Mouse (Mus musculus) 416B (cell line): Measurements from ENCODE around the gene Sec11a.
"Not testable (repeated sequence)": the region's sequence is repeated elsewhere in the genome, so short reads cannot be mapped to it uniquely, and the experiment has no call there.

Experiments used
- DNase-seq: peaks from one replicate; pipeline ENCODE4 v3.0.0; 2011; ENCODE audit warnings: low read depth

Sec11a gene

DNA sequence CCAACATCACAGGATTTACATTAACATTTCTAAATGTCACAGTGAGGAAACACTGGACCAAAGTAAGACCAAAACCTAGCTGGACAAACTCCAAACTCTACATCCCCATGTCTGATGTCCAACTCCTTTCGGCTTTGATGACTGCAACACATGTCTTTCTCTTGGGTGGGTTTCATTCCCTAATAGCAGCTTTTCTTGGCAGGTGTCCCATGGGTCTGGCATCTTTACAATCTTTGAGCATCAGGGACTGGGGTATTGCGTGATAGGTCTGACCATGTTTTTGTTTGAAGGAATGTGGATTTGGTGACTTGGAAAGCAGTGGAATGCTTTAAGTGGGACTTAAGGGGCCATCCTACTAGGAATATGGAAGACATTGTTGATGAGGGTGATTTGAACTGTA, 9.3 kb upstream of the Sec11a start:
- DNase-seq, result no peak

DNA sequence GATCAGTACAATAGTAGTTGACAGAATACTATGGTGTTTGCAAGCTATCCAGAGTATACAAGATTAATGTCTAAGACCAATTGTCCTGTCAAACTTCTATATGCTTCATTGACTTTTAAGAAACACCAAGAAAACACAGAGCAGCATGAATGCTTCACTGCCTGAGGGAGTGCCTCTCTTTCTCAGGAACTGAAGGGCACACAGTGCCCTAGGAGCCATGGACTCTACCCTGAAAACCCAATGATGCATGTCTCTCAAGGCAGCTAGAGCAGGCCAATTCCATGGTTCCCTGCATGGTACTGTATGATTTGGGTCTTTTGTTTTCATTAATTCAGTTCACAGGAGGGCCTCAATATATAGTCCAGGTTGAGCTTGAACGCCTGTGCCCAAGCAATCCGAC, 6.7 kb upstream of the Sec11a start:
- DNase-seq, result no peak

DNA sequence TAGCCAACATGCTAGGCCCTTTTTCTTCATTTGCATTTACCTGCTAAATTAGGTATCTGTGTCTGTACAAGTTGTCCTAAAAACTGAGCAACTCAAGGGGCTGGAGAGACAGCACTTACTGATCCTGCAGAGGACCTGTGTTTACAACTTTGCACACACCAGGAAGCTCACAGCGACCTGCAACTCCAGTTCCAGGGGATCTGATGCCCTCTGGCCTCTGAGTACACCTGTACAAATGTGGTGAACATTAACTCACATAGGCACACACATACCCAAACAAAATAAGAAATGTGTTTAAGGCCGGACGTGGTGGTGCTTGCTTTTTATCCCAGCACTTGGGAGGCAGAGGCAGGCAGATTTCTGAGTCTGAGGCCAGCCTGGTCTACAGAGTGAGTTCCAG, 4.6 kb upstream of the Sec11a start:
- no peak for DNase-seq

DNA sequence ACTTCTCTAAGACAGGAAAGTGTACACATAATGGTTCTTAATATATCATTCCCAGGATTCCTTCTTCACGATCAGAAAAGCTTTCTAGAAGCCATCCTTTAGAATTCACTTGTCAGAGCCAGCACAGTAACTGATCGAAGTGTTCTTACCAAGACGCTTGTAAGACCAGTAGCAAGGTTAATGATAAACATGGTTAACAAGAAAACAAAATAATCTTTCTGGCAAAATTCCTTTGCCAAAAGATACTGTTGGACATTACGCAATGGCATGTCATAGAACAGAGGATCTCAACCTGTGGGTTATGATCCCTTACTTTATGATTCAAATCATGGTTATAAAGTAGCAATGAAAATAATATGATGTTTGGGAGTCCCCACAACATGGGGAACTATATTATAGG, 3.9 kb upstream of the Sec11a start:
- no peak for DNase-seq

DNA sequence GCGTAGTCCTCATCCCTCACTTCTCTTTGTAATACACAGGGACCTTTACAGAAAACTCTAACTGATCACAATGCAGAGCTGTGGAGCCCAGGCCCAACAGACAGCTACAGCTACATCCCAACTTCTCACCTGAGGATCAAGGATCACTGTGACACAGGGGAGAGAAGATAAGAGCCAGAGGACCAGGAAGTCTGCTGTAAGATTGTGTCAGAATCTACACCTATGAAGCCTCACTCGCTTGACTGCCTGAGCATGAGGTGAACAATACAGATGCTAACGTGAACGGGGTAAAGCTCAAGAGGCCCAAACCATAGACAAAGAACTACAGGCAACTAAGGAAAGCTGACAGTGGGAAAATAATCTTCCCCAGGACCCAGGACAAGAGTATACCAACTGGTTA, 7.8 kb downstream of the Sec11a start:
- no peak for DNase-seq

DNA sequence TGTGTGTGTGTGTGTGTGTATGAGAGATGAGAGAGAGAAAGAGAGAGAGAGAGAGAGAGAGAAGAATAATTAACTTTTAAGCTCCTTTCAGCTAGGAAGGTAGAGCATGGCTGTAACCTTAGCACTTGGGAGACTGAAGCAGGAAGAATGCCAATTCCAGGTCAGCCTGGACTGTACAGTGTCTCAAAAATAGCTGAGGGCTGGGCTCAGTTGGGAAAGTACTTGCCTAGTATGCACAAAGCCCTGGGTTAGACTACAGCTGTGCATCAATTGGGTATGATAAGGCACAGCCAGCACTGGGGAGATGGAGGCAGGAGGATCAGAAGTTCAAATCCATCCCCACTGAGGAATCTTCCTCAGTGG, 10.3 kb downstream of the Sec11a start:
- DNase-seq, result not testable (repeated sequence)

DNA sequence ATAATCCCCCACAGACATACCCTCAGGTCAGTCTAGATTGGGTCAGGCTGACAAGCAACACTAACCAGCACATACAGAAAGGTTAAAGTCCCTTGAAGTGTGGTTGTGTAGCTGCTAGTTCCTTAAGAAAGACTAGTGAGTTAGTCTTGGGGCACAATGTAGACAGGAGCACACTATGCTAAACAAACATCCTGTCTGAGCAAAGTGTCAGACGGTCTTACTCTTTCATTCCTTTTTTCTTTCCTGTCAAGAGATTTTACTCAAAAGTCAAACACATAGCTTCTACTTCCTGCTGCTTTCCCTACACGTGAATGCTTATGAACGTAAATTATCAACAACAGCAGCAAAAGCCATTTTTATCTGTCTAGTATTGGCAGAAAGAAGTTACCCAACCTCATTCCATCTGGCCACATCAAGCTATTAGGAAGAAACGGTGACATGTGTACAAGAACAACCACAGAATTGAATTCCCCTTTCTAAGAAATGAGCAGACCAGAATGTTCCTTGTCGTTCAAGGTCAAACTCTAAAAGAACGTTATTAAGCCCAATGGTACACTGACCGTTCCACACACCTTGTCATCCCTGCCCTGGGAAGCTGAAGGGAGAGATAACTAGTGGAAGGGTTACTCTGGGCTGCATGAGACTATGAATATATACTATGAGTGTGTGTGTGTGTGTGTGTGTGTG, 10.8 kb downstream of the Sec11a start:
- DNase-seq, result peak; percentile 35

DNA sequence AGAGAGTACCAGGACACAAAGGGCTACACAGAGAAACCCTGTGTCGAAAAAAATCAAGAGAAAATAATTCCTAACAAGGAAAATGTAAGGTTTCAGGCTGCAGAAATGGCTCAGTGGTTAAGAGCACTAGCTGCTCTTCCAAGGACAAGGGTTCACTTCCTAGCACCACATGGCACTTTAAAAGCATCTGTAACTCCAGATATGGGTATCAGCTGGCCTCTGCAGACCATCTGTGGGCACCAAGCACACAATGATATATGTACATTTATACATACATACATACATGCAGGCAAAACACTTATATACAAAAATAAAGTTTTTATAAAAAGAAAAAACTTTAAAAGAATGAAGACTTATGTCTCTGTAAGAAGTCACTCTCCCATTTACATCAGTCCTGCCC, 11.7 kb downstream of the Sec11a start:
- DNase-seq, result no peak

DNA sequence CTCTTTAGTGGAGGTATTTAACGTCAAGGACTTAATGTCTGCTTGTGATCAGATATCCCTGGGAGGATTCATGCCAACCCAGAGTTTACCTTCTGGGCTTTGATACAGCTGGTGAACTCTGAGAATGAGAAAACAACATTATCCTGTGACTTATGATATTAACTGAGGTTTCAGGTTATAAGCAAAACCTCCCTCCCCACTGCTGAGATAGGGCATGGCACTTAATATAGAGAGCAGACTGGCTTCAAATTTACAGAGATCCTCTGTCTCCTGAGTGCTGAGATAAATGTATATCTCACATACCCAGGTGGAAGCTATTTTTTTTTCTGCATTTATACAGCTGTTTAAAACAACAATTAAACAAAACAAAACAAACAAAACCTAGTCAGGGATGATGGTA, 14.8 kb downstream of the Sec11a start:
- no peak for DNase-seq

DNA sequence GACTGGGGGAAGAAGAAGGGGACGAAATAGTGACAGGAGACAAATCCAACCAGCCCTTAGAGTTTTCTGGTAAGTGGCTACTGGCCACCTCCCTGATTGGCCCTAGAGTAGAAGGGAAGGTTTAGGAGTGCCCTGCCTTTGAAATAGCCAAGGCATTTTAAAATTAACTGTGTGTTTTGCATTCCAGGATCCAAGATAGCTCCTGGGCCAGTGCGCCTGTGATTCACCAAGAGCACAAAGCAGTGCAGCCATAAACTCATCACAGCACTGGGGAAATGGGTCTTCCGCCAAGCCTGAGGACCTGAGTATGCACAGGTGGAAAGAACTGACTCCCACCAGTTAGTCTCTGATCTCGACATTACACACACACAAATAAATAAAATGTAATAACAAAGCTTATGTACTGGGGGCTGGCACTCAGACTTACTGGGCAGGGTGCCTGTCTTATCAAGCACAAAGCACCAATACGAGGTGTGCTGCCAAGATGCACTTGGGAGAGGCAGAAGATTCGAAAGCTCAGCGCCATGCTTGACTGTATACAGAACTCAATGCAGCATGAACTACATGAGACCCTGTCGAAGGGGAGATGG, 15.9 kb downstream of the Sec11a start:
- DNase-seq, result no peak

DNA sequence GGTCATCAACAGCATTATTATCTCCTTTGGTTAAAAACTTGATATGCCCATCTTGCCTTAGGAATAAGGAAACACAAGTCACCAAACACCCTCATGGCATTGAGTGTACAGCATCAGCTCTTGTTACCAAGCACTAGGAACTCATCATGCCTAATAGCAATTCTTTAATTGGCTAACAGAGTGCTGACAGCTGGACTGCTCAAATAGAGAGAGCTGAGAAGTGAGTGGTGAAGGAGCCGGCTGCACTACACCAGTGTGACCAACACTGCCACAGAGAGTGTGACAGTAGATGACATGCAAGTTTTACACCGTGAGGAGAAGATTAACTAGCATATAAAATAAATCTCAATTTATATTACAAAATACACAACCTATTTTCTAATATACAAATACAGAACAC, 24.4 kb downstream of the Sec11a start:
- no peak for DNase-seq

DNA sequence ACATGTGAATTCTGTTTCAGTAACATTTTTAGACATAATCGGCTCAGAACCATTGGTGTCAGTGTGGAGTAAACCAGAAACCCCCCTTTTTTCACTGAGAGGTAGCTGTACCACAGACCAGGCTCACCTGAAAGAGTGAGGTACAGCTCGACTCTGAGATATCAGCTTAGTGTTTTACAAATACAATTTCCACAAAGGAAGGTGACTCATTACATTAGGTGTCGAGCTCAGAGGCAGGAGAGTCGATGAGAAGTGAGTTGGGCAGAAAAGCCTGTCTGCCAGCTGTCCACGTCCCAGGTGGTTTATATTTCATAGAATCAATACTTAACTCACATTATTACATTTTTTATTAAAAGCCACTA, 28.0 kb downstream of the Sec11a start:
- DNase-seq, result no peak

DNA sequence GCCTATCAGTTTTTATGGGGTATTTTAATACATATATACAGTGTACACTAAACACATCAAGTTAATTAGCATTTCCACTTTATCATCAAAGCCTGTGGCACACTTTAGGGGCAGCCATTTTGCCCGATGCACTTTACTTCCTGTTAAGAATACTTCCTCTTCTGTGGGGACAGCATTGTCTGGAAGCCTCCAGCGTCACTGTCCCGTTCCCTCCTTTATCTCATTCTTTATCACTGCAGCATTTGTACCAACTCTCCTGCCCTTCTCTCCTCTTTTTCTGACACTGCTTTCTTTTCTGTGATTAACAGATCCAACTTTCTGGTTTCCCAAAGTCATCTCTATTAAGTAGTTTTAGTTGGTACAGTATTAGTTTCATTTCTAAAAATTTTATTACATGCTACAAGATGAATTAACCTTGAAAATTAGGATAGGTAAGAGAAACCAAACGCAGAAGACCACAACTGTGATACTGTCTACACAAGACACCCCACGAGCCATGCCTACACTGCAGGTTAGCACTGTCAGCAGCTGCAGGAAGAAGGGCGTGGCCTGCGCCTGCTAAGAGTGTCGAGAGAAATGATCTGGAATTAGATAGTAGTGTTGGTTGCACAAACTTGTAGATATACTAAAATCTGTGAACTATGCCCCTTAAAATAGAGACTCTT, 28.5 kb downstream of the Sec11a start:
- peak; percentile 58 for DNase-seq

DNA sequence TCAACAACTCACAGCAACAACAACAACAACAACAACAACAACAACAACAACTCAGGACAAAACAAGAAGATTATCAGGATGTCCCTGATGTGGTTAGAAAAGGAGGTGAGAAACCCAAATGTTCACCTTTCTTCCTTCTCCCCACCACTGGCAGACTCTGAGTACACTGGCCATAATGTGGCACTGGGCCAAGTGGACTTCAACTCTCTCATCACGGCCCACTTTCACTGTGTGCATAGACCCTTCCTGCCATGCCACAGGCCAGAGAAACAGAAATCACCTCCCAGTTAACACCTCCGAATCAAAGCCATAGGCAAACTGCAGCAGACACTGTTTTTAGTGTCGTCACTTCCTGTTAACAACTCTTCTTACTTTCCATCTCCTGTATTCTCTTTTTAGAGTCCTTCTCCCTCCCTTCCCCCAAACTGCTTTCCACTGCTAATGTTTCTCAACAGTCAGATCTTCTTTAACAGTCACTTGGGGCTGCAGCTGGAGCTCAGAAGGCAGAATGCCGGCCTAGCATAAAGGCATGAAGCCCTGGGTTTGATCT, 29.6 kb downstream of the Sec11a start:
- peak; percentile 24 for DNase-seq

DNA sequence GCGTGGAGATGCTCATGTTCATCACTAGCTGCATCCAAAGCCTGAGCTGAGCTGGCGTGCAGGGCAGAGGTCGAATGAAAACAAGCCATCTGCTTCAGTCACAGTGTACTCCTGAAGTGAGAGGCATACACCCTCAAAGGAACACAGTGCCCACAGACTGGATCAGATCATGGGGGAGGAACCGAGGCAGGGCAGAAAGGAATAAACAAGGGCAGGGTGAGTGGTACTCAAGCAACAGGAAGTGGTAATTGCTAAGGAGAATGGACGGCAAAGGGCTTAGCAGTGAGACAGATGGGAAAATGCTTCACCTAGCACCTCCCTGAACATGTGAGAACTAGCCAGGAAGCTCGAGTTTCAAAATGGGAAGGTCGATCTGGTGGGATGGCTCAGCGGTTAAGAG, 35.1 kb downstream of the Sec11a start:
- no peak for DNase-seq

DNA sequence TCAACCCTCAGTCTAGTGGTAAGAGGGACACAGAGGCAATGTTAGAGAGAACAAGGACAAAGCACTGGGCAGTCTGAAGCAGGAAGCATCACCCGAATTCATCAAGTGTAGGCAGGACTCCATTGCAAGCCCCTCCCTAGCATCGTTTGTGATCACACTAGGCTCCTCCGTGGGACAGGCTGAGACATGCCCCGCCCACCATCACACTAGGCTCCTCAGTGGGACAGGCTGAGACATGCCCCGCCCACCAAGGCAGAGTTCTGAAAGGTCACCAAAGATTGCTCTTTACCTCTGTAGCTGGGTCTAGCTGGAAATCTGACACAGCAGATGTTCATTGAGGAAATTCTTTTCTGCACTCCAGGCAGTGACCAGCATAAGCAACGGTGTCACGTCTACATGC, 36.5 kb downstream of the Sec11a start:
- DNase-seq, result peak; percentile 40

DNA sequence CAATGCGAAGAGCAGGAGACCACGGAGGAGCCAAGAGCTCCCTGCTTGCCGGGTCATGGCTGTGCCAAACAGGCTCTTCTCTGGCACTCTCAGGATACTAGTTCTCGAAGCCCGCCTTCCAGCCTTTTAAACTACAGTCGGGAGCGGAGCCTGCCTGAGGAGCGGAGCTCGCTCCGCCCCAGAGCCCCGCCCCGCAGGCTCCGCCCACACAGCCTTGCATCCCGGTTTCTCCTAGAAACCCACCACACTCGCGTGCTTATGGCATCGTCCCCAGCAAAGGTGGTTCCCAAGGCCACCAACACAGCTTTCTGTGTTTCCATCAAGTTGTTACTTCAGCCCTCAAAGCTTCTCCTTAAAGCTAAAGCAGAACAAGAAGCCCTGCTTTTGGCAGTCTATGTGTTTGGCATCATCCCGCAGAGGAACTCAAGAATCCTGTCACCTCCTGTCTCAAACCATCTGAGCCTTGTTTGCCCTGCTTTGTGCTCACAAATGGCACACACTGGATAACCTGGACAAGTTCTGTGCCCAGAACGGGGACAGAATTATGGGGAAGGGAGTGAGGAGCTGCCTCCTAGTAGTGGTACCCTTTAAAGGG, 42.6 kb downstream of the Sec11a start, which contains the start of gene Nmb:
TSS of gene Nmb (minus strand) at position 156 of the 595 bp plus-strand sequence.
- no peak for DNase-seq

DNA sequence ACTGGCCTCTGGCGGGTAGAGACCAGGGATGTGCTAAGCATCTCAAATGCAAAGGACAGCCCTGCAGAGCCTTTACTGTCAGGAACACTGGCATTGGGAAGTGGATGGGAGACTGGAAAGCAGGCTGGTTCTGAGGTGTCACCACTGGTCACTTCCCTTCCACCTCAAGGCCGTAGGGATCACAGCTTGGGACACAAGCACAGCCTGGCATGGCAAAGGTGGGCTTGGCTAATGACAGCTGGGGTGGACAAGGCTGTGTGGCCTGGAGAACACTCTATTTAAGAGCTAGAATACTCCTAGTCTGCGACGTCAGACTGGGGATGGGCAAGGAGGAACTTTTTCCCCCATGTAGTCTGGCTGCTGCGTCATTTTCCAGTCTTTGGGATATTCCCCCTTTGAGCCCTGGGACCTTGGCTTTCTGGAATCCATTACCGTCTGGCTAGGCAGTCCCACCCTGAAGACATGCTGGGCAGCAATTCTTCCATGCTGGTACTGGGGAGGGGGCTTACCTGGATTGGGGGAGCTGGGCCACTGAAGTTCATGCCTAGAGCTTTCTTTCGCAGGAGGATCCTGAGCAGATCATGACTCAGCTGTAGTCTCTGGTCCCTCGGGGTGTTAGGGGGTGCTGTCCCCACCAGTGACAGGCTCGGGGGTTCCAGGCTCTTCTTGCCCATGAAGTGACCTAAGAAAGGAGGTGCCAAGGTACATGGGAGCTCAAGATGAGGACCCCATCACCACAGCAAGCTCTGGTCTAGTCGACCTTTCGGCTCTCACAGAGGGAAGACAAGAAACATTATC, 43.8 kb downstream of the Sec11a start:
- DNase-seq, result no peak

DNA sequence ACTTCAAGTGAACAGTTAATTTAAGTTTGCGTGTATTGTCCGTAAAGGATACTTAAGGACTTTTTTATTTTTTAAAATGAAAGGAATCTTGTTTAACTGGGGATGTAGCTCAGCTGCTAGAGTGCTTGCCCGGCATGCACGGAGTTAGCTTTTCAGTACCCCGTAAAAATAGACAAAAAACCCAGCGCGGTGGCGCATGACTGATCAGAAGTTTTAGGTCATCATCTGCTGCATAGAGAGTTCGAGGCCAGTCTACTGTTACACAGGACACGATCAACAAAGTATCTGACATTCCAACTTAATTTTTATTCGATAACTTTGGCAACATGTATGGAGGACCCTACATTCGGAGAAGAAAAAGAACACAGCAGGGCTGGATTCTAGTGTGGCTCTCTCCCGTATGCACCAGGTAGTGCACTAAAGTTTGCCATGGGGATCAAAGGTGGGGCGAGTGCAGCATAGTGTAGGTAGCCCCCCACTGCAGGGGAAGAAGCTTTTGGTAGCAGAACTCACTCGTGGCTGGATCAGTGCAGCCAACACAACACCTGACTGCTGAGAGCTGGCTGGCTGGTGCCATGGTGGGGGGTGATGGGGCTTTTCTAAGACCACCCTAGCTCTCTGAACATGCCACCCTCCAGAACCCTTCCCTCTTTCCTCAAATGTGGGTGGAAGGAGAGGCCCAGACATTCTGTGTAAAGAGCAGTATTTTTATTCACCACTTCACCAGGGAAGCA, 45.9 kb downstream of the Sec11a start:
- DNase-seq, result no peak

DNA sequence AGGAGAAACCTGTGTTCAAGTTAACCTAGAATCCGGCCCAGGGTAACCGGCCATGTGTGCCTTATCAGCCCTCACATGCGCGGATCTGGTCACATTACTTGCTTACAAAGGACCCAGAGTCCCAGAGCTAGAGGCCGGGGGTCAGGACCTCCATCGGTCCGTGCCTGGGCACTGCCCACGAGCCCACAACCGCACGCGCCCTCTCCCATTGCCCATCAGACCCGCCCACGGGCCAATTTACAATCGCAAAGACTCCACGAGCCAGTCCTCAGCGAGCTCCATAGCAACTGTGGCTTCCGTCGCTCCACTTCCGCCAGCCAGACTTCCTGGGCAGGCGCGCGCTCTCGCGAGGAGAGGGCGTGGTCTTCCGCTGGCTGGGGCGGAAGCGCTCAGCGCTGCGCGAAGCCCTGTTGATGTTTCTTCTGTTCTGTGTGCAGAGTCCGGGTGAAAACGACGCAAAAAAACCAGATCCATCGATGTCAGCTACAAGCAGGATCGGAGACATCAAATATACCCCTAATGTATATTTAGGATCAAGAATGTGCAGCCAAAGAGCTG, 46.6 kb downstream of the Sec11a start, which contains the start of gene Wdr73:
TSS of gene Wdr73 (minus strand) at position 326 of the 558 bp plus-strand sequence.
- DNase-seq, result peak; percentile 95

DNA sequence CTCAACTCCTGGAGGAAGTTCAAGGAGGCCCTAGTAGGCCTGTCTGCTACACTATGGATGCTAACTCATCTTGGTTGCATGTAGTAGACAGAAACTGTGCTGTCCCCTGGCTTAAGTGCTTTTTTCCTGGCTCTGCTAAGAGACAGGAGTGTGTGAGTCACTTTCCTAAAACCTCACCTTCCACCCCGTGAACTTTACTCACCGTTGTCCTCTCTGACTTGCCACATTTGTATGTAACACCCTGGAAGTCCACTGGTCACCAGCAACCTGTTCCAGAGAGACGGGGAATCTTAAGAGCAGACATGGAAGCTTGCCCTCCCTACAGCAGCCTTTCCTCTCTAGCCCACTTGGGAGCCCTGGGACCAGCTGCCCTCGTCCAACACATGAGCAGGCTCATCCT, 49.9 kb downstream of the Sec11a start:
- no peak for DNase-seq
